Mouse (Mus musculus) brown adipose tissue, adult 24 weeks (tissue): ENCODE results near the gene Itgb6. TPM values are rescaled to one million over a fixed set of nuclear protein-coding genes. Genes with fewer than 3 reads are reported as not detected.

Experiments used
- H3K27ac ChIP-seq: fragments of 200-500 bp; replicated peaks from 2 replicates; pipeline ENCODE4 v1.5.1; 2012; ENCODE audit warnings: low read depth, mild to moderate bottlenecking, low read length
- H3K4me1 ChIP-seq: fragments of 200-500 bp; 2 replicates; pipeline ENCODE4 v1.6.1; 2012; ENCODE audit warnings: low read length, mixed read lengths; ENCODE audit not compliant: control insufficient read depth, insufficient read depth, insufficient read length
- H3K4me3 ChIP-seq: fragments of 200-500 bp; 2 replicates; pipeline ENCODE4 v1.5.1; 2012; ENCODE audit warnings: low read depth, mild to moderate bottlenecking, low read length, moderate library complexity; ENCODE audit not compliant: insufficient read depth
- polyA plus RNA-seq: library from polyadenylated mRNA; stranded (reverse); fragments of >200 nt; gene quantifications from 2 replicates; pipeline ENCODE4 v1.2.4, GENCODE M21; 2012; ENCODE audit not compliant: missing spikeins, insufficient read depth, insufficient read length

Itgb6 gene
- polyA plus RNA-seq, 1 experiment, result not detected

- H3K27ac ChIP-seq, result no peak overlapping the region
Observed at GRCm38 (mm10) chr2:60674413-60674812, 48.0 kb downstream of the Itgb6 start.

DNA sequence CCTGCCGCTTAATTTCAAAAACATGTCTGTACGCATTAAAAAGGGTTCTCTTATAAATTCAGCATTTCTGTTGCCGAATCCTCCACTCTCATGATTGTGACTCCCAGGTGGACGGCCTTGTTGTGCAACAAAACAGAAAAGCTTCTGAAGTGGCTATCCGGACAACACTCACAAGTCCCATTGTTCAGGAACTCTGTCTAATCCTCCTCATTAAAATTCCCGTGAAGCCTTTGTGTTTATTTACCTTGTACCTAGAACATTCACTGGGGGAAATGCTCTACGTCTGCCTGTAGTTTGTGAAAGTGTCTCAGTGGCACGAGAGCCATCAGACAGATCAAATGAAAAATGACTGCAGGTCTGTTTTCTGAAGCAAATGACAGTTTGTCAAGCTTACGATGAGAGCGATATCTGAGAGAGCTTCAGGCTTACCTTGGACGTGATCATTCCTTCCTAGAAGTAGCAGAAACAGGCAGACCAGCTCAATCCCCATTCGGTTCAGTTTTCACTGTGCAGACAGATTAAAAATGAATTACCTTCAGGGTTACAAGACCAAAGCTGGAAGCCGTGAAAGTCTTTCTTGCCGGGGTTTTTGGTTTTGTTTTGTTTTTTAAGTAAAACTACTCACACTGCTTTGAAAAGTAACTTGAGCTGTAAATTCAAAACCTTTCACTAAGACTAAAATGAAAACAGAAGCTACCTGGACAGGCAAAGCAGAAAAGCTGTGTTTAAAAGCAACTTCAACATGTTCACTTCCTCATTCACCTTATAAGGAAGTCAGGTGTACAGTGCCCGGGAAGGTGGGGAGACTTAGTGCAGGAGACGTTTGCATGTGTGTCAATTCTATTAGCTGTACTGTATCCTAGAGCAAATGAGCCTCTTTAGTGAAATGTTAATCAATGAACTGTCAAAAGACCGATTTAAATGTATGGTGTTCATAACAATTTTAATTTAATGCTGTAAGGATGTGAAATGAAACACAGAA lies 49.2 kb downstream of the Itgb6 start:
- H3K4me3 ChIP-seq, result no peak overlapping the region
- no peaks in the 10 kb centered on the region for H3K4me1 ChIP-seq
- no peak overlapping the region for H3K27ac ChIP-seq

More at GRCm38 (mm10) chr2:60674413-60674812, 48.0 kb downstream of the Itgb6 start:
- Histone ChIP-seq H3K4me3 (no peak overlapping the region), H3K4me1 (no peaks in the 10 kb centered on the region)

GRCm38 (mm10) chr2:60671215-60671614 lies 51.2 kb downstream of the Itgb6 start:
- Histone ChIP-seq H3K27ac (no peak overlapping the region), H3K4me1 (no peaks in the 10 kb centered on the region)

DNA sequence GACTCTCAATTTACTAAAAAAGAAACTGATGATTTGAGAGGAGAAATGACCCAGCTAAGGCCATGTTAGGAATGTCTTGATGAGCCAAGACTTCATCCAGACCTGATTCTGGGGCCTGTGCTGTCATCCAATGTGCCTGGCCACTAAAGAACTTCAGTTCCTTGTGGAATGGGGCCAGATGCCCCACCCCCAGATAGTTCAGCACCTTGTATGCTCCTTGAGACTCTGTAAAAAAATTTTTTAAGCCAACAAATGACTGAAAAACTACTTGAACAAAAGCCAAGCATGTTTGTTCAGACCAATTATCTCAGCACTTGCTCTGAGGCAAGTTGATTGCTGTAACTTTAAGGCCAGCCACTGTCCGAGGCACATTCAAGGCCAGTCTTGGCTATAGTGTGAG lies 59.4 kb downstream of the Itgb6 start:
- Histone ChIP-seq H3K4me1 (no peaks in the 10 kb centered on the region), H3K27ac (no peak overlapping the region), H3K4me3 (no peak overlapping the region)

More at GRCm38 (mm10) chr2:60671215-60671614, 51.2 kb downstream of the Itgb6 start:
- no peak overlapping the region for H3K4me3 ChIP-seq

DNA sequence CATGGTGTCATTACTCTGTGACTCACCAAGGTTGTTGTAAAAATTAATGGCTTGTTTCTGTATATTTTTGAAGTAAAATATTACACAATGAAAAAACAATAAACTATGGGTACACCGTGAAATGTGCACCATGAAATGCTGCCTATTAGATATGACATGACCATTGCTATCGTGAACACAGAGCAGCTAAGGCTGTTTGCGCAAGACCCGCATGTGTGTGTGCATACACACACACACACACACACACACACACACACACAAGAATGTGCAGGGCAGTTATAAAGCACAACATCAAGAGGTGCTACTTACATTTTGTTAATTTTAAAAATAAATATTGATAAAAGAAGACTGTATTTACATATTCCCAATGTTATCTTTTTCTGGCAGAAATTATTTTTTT lies 62.5 kb downstream of the Itgb6 start:
- no peak overlapping the region for H3K27ac ChIP-seq
- H3K4me1 ChIP-seq, result no peaks in the 10 kb centered on the region
- no peak overlapping the region for H3K4me3 ChIP-seq

GRCm38 (mm10) chr2:60658992-60659391 lies 63.5 kb downstream of the Itgb6 start:
- Histone ChIP-seq H3K27ac (no peak overlapping the region), H3K4me1 (no peaks in the 10 kb centered on the region), H3K4me3 (no peak overlapping the region)

- Histone ChIP-seq H3K27ac (no peak overlapping the region), H3K4me1 (no peaks in the 10 kb centered on the region), H3K4me3 (no peak overlapping the region)
Observed at GRCm38 (mm10) chr2:60654828-60655227, 67.6 kb downstream of the Itgb6 start.

DNA sequence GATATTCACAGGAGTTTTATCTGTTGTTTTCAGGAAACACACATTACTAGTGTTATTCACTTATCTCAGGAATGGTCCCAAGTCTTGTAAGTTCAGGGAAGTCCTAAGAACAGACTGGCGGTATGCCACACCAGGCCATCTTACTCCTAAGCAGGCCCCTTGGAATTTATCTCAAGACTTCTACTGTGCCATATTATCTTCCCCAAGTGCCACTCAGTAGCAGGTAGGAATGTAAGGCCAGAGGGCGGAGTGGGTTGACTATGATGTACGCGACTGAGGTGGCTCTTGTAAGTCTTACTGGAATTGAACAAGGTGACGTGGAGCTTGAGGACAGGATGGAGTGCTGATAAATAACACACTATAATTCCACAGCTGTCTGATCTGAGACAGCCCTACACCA lies 72.3 kb downstream of the Itgb6 start:
- Histone ChIP-seq H3K27ac (no peak overlapping the region), H3K4me1 (no peaks in the 10 kb centered on the region), H3K4me3 (no peak overlapping the region)

GRCm38 (mm10) chr2:60647650-60648049 lies 74.8 kb downstream of the Itgb6 start:
- H3K4me3 ChIP-seq, result no peak overlapping the region
- no peak overlapping the region for H3K27ac ChIP-seq

GRCm38 (mm10) chr2:60646583-60646982 lies 75.9 kb downstream of the Itgb6 start:
- H3K4me1 ChIP-seq, result no peaks in the 10 kb centered on the region
- H3K4me3 ChIP-seq, result no peak overlapping the region
- H3K27ac ChIP-seq, result no peak overlapping the region

More at GRCm38 (mm10) chr2:60647650-60648049, 74.8 kb downstream of the Itgb6 start:
- no peaks in the 10 kb centered on the region for H3K4me1 ChIP-seq

- H3K4me1 ChIP-seq, result no peaks in the 10 kb centered on the region
- H3K27ac ChIP-seq, result no peak overlapping the region
- no peak overlapping the region for H3K4me3 ChIP-seq
Observed at GRCm38 (mm10) chr2:60643406-60643805, 79.0 kb downstream of the Itgb6 start.

DNA sequence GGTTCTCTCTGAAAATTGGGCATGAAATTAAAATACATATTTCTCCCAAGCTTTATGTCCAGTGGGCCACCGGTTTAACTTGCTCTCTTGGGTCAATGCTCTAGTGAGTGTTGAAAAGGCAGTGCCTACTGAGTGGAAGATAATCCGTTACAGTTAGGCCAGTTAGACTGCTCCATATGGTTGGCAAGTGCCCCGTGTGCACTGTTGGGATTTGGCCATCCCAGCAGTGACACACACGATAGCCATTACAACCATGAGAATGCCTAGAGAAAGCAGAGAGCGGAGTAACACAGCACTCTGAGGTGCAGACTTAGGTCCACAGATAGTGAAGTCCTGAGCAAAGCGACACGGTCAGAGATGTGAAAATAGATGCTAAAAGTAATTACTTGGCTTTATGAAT lies 79.8 kb downstream of the Itgb6 start:
- no peak overlapping the region for H3K27ac ChIP-seq
- H3K4me3 ChIP-seq, result no peak overlapping the region
- no peaks in the 10 kb centered on the region for H3K4me1 ChIP-seq

GRCm38 (mm10) chr2:60640342-60640672 lies 82.1 kb downstream of the Itgb6 start:
- no peak overlapping the region for H3K27ac ChIP-seq
- H3K4me3 ChIP-seq, result no peak overlapping the region
- H3K4me1 ChIP-seq, result no peaks in the 10 kb centered on the region

DNA sequence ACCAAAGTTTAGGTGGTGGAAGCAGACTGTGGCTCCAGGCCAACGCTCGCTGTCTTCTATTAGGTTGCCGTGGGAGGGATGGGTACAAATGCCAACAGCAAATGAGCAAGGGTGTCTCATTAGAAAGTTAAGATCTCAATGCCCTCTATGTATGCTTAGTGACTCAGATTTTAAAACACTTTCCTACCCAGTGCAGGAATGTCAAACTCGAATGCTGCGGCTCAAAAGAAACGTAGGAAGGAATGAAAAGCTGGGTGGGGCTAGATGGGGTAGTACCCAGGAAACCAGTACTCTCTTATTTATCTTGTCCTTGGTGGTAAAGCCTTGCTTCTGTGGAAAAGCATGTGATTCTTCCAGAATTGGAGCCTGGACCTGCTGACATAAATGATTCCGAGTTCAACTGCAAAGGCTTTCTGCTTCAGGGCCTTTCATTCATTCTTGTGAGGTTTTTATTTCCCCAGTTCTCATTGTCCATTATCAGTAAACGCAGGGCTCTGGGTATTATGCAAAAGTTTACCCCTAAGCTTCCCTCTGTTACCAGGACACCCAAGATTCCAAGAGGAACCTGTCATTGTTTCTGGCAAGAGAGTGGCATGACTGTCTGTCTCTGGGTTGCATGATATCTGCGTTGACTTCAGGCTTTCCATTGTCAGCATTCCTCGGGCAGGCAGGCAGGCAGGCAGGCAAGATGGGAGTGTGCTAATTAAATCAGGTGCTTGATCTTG lies 82.7 kb downstream of the Itgb6 start:
- H3K27ac ChIP-seq, result no peak overlapping the region
- no peaks in the 10 kb centered on the region for H3K4me1 ChIP-seq
- H3K4me3 ChIP-seq, result no peak overlapping the region

DNA sequence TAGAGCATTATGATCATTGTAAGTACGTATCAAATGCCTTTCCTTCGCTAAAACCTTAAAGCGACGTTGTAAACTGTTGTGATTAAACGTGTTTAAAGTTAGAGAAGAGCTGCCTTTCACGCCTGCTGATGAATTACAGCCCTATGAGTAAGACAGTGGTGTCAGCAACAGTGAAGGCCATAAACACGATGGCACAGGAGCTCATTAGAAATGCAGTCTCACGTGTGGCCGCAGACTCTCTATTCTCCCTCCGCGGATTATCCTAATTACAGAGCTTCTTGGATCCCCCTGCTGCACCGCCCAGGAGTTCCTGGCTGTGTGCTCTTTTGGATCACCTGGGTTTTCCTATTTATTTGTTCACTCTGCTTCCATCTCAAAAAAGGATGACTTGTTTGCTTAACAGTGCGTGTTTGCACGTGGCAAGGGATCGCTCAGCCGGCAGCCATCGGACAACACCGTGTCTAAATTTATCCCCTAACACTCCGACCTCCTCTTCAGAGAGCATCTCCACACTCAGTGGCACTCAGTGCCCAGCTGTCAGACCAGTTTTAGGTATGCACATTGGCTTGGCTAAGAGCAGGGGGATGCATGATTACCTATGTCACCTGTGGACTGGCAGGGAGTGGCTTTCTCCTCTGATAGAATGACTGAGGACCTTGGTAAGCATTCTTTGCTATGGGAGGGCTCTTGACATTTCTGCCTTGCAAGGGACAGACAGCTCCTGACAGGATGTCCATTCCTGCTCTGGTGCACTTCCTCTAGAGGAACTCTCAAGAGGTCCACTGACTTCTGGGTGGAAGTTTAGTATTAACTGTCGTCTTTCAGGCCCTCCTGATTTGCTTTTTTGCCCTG lies 85.3 kb downstream of the Itgb6 start:
- H3K4me3 ChIP-seq, result no peak overlapping the region
- no peak overlapping the region for H3K27ac ChIP-seq
- no peaks in the 10 kb centered on the region; the same call in 1 of the 2 replicates for H3K4me1 ChIP-seq
